Mouse (Mus musculus): ENCODE measurements around the gene Ppp1r8. TPM values are rescaled to one million over a fixed set of nuclear protein-coding genes. Genes with fewer than 3 reads are reported as not detected.

Ppp1r8 gene
- polyA plus RNA-seq, 1 experiment from 2014 or later = 18.5 TPM

GRCm38 (mm10) chr4:132789731-132790130, 53.2 kb downstream of the Ppp1r8 start:
- H3K4me3 ChIP-seq (ENCODE audit: low read depth, low read length) = no peak overlapping the region
- H3K4me2 ChIP-seq (replicated peaks; ENCODE audit: low read depth) = no peak overlapping the region
- peaks cover 5% of the 10 kb centered on the region; the same call in 1 of the 2 replicates for H3K27me3 ChIP-seq (replicated peaks; ENCODE audit: control insufficient read depth, insufficient read depth, low read length)
- no peak overlapping the region for H3K27ac ChIP-seq (ENCODE audit: low read depth, low read length)
- no peaks in the 10 kb centered on the region for H3K9me3 ChIP-seq (ENCODE audit: control insufficient read depth)
- H3K4me1 ChIP-seq (replicated peaks; ENCODE audit: control insufficient read depth, insufficient read depth, low read length) = no peaks in the 10 kb centered on the region
- TF ChIP-seq CTCF (IDR thresholded peaks at IDR 0.05; ENCODE audit: low read depth) = no peak
- H3K9ac ChIP-seq (ENCODE audit: low read depth, low read length) = no peak overlapping the region
- no peak for ATAC-seq
- no peaks in the 10 kb centered on the region for H3K36me3 ChIP-seq (ENCODE audit: control insufficient read depth, insufficient read depth)
- 82% methylated on average over 8 of the region's 8 CpGs for WGBS

DNA sequence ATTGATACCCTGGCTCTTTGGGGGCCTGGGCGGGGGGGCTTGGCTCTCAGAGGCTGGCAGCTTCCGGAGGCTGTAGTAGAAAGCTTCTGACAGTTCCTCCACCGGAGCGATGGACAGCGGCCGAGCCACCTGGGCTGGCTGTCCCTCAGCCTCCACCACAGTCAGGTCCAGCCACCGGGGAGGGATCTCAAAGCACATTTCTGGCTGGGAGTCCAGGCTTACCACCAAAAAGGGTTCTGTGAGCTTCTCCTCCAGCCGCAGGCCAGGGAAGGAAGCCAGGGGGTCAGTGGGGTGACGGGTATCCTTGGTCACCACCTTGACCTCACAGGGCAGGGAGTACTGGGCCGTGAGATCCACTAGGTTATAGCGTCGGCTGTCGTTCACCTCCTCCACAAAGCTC, 57.7 kb downstream of the Ppp1r8 start:
- Histone ChIP-seq H3K4me2 (replicated peaks; ENCODE audit: low read depth) (no peak overlapping the region), H3K27me3 (replicated peaks; ENCODE audit: control insufficient read depth, insufficient read depth, low read length) (no peaks in the 10 kb centered on the region), H3K27ac (ENCODE audit: low read depth, low read length) (no peak overlapping the region; the same call in 1 of the 2 replicates), H3K9ac (ENCODE audit: low read depth, low read length) (no peak overlapping the region), H3K36me3 (ENCODE audit: control insufficient read depth, insufficient read depth) (no peaks in the 10 kb centered on the region), H3K9me3 (ENCODE audit: control insufficient read depth) (no peaks in the 10 kb centered on the region), H3K4me1 (replicated peaks; ENCODE audit: control insufficient read depth, insufficient read depth, low read length) (no peaks in the 10 kb centered on the region), H3K4me3 (ENCODE audit: low read depth, low read length) (no peak overlapping the region)
- ATAC-seq = no peak
- no peak for TF ChIP-seq CTCF (IDR thresholded peaks at IDR 0.05; ENCODE audit: low read depth)
- 94% methylated on average over 13 of the region's 13 CpGs for WGBS

DNA sequence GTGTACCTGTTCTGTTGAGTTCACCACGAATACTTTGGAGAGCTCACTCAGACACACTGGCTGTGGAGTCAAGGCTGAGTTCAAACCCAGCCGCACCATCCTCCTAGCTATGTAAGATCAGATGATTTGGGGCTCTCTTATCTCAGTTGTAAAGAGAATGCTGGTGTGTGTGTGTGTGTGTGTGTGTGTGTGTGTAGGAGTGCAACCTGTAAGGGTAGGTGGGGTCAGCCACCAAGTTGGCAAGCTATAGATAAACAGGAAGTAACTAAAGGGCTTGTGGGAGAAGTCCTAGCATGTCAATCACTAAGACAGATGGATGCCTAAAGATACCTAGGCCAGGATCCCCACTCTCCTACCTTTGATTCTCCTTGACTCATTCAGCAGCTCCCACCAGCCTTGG, 59.2 kb downstream of the Ppp1r8 start:
- Histone ChIP-seq H3K36me3 (ENCODE audit: control insufficient read depth, insufficient read depth) (peaks cover 10% of the 10 kb centered on the region; the same call in 1 of the 2 replicates), H3K4me2 (replicated peaks; ENCODE audit: low read depth) (no peak overlapping the region), H3K4me3 (ENCODE audit: low read depth, low read length) (no peak overlapping the region), H3K27me3 (replicated peaks; ENCODE audit: control insufficient read depth, insufficient read depth, low read length) (no peaks in the 10 kb centered on the region), H3K27ac (ENCODE audit: low read depth, low read length) (no peak overlapping the region), H3K4me1 (replicated peaks; ENCODE audit: control insufficient read depth, insufficient read depth, low read length) (no peaks in the 10 kb centered on the region), H3K9ac (ENCODE audit: low read depth, low read length) (no peak overlapping the region), H3K9me3 (ENCODE audit: control insufficient read depth) (no peaks in the 10 kb centered on the region)
- WGBS = 71% methylated on average over 2 of the region's 2 CpGs
- no peak for TF ChIP-seq CTCF (IDR thresholded peaks at IDR 0.05; ENCODE audit: low read depth)
- no peak for ATAC-seq

DNA sequence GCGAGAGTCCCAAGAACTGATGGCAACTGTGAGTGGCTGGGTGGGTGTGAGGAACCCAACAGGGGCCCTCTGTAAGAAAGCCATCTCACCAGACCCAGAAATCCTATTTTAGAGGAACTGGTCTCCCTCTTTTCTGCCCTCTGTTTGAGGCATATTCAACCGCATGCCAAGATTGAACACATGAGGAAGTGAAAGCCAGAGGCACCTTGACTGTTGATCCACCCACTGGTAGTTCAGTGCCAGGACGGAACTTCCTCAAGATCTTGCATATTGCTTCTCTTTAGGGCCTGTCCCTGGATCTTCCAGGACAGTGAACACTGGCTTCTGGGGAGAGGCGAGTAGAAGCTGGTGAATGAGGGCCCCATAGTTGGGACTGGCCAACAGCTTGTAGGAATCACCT, 62.7 kb downstream of the Ppp1r8 start:
- no peaks in the 10 kb centered on the region for H3K9me3 ChIP-seq (ENCODE audit: control insufficient read depth)
- WGBS = 77% methylated on average over 4 of the region's 4 CpGs
- no peak overlapping the region for H3K4me2 ChIP-seq (replicated peaks; ENCODE audit: low read depth)
- H3K4me3 ChIP-seq (ENCODE audit: low read depth, low read length) = no peak overlapping the region
- TF ChIP-seq CTCF (IDR thresholded peaks at IDR 0.05; ENCODE audit: low read depth) = no peak
- H3K27ac ChIP-seq (ENCODE audit: low read depth, low read length) = no peak overlapping the region
- H3K36me3 ChIP-seq (ENCODE audit: control insufficient read depth, insufficient read depth) = peaks cover 39% of the 10 kb centered on the region
- ATAC-seq = no peak
- H3K4me1 ChIP-seq (replicated peaks; ENCODE audit: control insufficient read depth, insufficient read depth, low read length) = no peaks in the 10 kb centered on the region
- H3K9ac ChIP-seq (ENCODE audit: low read depth, low read length) = no peak overlapping the region
- H3K27me3 ChIP-seq (replicated peaks; ENCODE audit: control insufficient read depth, insufficient read depth, low read length) = no peaks in the 10 kb centered on the region

- no peak overlapping the region for H3K4me3 ChIP-seq (ENCODE audit: low read depth, low read length)
- no peak overlapping the region for H3K9ac ChIP-seq (ENCODE audit: low read depth, low read length)
- no peaks in the 10 kb centered on the region for H3K9me3 ChIP-seq (ENCODE audit: control insufficient read depth)
- no peak overlapping the region for H3K27ac ChIP-seq (ENCODE audit: low read depth, low read length)
- H3K27me3 ChIP-seq (replicated peaks; ENCODE audit: control insufficient read depth, insufficient read depth, low read length) = no peaks in the 10 kb centered on the region
- no peak for TF ChIP-seq CTCF (IDR thresholded peaks at IDR 0.05; ENCODE audit: low read depth)
- 95% methylated on average over 6 of the region's 6 CpGs for WGBS
- ATAC-seq = no peak
- peaks cover 53% of the 10 kb centered on the region for H3K36me3 ChIP-seq (ENCODE audit: control insufficient read depth, insufficient read depth)
- no peak overlapping the region for H3K4me2 ChIP-seq (replicated peaks; ENCODE audit: low read depth)
- no peaks in the 10 kb centered on the region for H3K4me1 ChIP-seq (replicated peaks; ENCODE audit: control insufficient read depth, insufficient read depth, low read length)
Observed at GRCm38 (mm10) chr4:132778562-132779201, 64.3 kb downstream of the Ppp1r8 start.

Other genes starting within 250 kb of the Ppp1r8 start
- gene Eya3, start 204.2 kb downstream of the Ppp1r8 start, polyA plus RNA-seq (2015; fragmentation: Nextera tagmentation; extraction: Ambion mirVana) = 10.1 and 10.8 TPM in 2 replicates
- 1.8 and 3.3 TPM in 2 replicates for gene Xkr8, start 110.6 kb downstream of the Ppp1r8 start, polyA plus RNA-seq (2015; fragmentation: Nextera tagmentation; extraction: Ambion mirVana)
- 2.9 TPM in 2 replicates for gene Smpdl3b, start 85.9 kb downstream of the Ppp1r8 start, polyA plus RNA-seq (2015; fragmentation: Nextera tagmentation; extraction: Ambion mirVana)
- 26.6 and 27.9 TPM in 2 replicates for gene Rpa2, start 74.8 kb downstream of the Ppp1r8 start, polyA plus RNA-seq (2015; fragmentation: Nextera tagmentation; extraction: Ambion mirVana)
- gene Themis2, start 46.8 kb downstream of the Ppp1r8 start, polyA plus RNA-seq (2015; fragmentation: Nextera tagmentation; extraction: Ambion mirVana) = 1.3 and 1.4 TPM in 2 replicates
- gene Stx12, start 41.3 kb upstream of the Ppp1r8 start, polyA plus RNA-seq (2015; fragmentation: Nextera tagmentation; extraction: Ambion mirVana) = 52.9 and 53.7 TPM in 2 replicates
- 46.5 and 58.8 TPM in 2 replicates for gene Fam76a, start 79.4 kb upstream of the Ppp1r8 start, polyA plus RNA-seq (2015; fragmentation: Nextera tagmentation; extraction: Ambion mirVana)
- 2.0 and 2.4 TPM in 2 replicates for gene Fgr, start 130.9 kb upstream of the Ppp1r8 start, polyA plus RNA-seq (2015; fragmentation: Nextera tagmentation; extraction: Ambion mirVana)
- gene Ahdc1, start 168.1 kb upstream of the Ppp1r8 start, polyA plus RNA-seq (2015; fragmentation: Nextera tagmentation; extraction: Ambion mirVana) = 2.4 and 3.1 TPM in 2 replicates

All from intestine, postnatal 0 days (tissue).